Mouse (Mus musculus): ENCODE measurements at regions not wholly inside any gene's neighbourhood (a gene's known extent, or its start where the extent isn't known, plus 50 kb on each side); places are given as distances from the start of the nearest gene placed in this dataset.
"Not testable (repeated sequence)": the region's sequence is repeated elsewhere in the genome, so short reads cannot be mapped to it uniquely, and the experiment has no call there.

DNA sequence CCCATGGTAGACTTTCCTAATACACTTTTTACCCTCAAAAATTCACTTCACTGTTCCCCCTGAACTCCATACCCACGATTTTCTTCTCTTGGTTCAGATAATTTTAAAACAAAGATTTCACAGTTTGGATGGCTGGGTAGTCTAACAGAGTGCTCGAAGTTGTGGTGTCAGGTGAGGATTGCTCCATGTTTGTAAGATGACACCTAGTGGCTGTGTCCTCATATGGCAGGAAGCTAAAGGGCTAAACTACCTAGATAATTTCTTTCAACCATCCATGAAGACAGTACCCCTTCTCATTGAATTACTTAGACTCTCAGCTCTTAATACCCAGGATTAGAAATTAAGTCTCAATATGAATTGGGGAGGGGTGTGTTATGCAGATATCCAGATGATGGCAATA is 708.9 kb upstream of the Cypt1 start:
- 0 out of 2 replicates have a peak, but pooled peaks have one; percentile 55 for ATAC-seq (ENCODE audit: low TSS enrichment)

DNA sequence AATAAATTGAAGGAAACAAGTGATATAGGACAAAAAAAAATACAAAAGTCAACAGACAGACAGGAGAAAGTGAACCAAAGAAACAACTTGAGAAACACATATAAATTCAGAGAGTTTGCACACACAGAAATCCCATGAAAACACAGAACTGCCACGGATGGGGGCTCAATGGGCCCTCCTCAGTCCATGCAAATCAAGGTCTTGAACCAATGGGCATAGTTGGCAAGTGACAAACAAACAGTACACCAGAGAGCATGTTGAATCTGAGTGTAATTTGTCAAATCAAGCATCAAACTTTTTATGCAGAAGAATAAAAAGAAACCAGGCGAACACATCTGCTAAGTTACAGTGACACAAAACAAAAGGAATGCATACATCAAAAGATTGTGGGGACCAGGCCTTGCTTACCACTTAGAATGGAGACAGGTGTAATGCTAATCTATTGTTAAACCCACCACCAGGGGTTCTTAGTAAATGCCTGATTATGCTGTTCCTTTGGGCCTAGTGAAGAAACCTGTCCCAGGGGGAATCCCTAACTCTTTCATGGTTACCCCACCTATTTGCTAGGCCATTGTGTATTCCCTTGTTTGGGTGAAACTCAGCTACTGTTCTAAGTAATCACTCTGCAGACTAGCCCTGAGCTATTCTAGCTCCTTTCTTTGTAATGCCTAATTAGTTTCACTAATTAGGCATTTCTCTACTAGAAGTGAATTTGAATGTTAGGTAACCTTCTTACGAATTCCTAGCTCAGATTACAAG is 676.4 kb upstream of the Cypt1 start:
- not testable (repeated sequence) for ATAC-seq (ENCODE audit: low TSS enrichment)
